Mouse (Mus musculus) thymus, adult 2 months (tissue): ENCODE results near the gene Trim29. TPM values are rescaled to one million over a fixed set of nuclear protein-coding genes. Genes with fewer than 3 reads are reported as not detected.
A peak's percentile ranks its signal among the peaks of the same experiment; 100 is the strongest.

ENCODE experiments used
- DNase-seq: peaks from one replicate; pipeline ENCODE4 v3.0.0; 2021
- H3K27ac ChIP-seq: fragments of 200-500 bp; 2 replicates; pipeline ENCODE4 v1.5.1; 2012; ENCODE audit warnings: low read length, control low read depth; ENCODE audit not compliant: control insufficient read depth, insufficient read depth
- H3K27me3 ChIP-seq: fragments of 200-500 bp; 2 replicates; pipeline ENCODE4 v1.6.1; 2012; ENCODE audit warnings: mild to moderate bottlenecking, low read length, moderate library complexity, mixed read lengths; ENCODE audit not compliant: control insufficient read depth, insufficient read depth
- H3K36me3 ChIP-seq: fragments of 200-500 bp; 2 replicates; pipeline ENCODE4 v1.6.1; 2012; ENCODE audit warnings: mild to moderate bottlenecking, low read length, moderate library complexity; ENCODE audit not compliant: control insufficient read depth, insufficient read depth
- H3K4me1 ChIP-seq: fragments of 200-500 bp; replicated peaks from 2 replicates; pipeline ENCODE4 v1.6.1; 2012; ENCODE audit warnings: low read length; ENCODE audit not compliant: control insufficient read depth, insufficient read depth
- H3K4me3 ChIP-seq: fragments of 200-500 bp; 2 replicates; pipeline ENCODE4 v1.5.1; 2012; ENCODE audit warnings: mild to moderate bottlenecking, low read length, control low read depth, moderate library complexity; ENCODE audit not compliant: control insufficient read depth, insufficient read depth
- CTCF ChIP-seq: fragments of 200-500 bp; IDR thresholded peaks from 2 replicates; pipeline ENCODE4 v1.5.1; 2012; ENCODE audit warnings: mild to moderate bottlenecking, control low read depth, low read length, moderate library complexity, borderline replicate concordance; ENCODE audit not compliant: control insufficient read depth, poor library complexity, insufficient read depth; ENCODE audit errors: extremely low read depth
- POLR2A ChIP-seq: fragments of 200-500 bp; IDR thresholded peaks from 2 replicates; pipeline ENCODE4 v1.6.1; 2012; ENCODE audit warnings: mild to moderate bottlenecking, low read length, control low read depth, moderate library complexity; ENCODE audit not compliant: control insufficient read depth, poor library complexity, insufficient read depth; ENCODE audit errors: extremely low read depth
- WGBS: fragments of 180-500 bp; shearing (Covaris S2); methylation state at CpG from one replicate; pipeline ENCODE4 v1.1.7; 2018; 5-methylcytosine and 5-hydroxymethylcytosine counted together
- polyA plus RNA-seq: library from polyadenylated mRNA; depleted of rRNA; stranded (reverse); fragments of >200 nt; gene quantifications from 2 replicates; pipeline ENCODE4 v1.2.3, GENCODE M21; 2012

Gene Trim29
- polyA plus RNA-seq, 1 experiment = 35.6 TPM

GRCm38 (mm10) chr9:43284284-43284683 is 26.4 kb upstream of the Trim29 start:
- no peak for TF ChIP-seq POLR2A
- peak; percentile 88 for TF ChIP-seq CTCF
- 19% methylated on average over 6 of the region's 6 CpGs for WGBS
- DNase-seq = peak; percentile 70
- Histone ChIP-seq H3K4me1 (no peaks in the 10 kb centered on the region), H3K27me3 (no peaks in the 10 kb centered on the region), H3K27ac (no peak overlapping the region), H3K4me3 (no peak overlapping the region), H3K36me3 (no peaks in the 10 kb centered on the region)

GRCm38 (mm10) chr9:43285281-43285680 is 25.4 kb upstream of the Trim29 start:
- TF ChIP-seq POLR2A = no peak
- TF ChIP-seq CTCF = no peak
- H3K27ac ChIP-seq = no peak overlapping the region
- 92% methylated on average over 4 of the region's 4 CpGs for whole genome bisulfite sequencing
- H3K36me3 ChIP-seq = no peaks in the 10 kb centered on the region
- no peaks in the 10 kb centered on the region for H3K27me3 ChIP-seq
- no peaks in the 10 kb centered on the region for H3K4me1 ChIP-seq
- no peak overlapping the region for H3K4me3 ChIP-seq
- no peak for DNase-seq

GRCm38 (mm10) chr9:43286870-43287269 is 23.8 kb upstream of the Trim29 start:
- no peaks in the 10 kb centered on the region for H3K4me1 ChIP-seq

GRCm38 (mm10) chr9:43293058-43293457 is 17.6 kb upstream of the Trim29 start:
- H3K4me1 ChIP-seq = no peaks in the 10 kb centered on the region
- H3K4me3 ChIP-seq = no peak overlapping the region
- H3K36me3 ChIP-seq = no peaks in the 10 kb centered on the region
- no peak overlapping the region for H3K27ac ChIP-seq
- DNase-seq = no peak
- no peaks in the 10 kb centered on the region for H3K27me3 ChIP-seq
- 93% methylated on average over 6 of the region's 6 CpGs for WGBS
- TF ChIP-seq CTCF (no peak), POLR2A (no peak)

More at GRCm38 (mm10) chr9:43286870-43287269, 23.8 kb upstream of the Trim29 start:
- Histone ChIP-seq H3K36me3 (no peaks in the 10 kb centered on the region), H3K27me3 (no peaks in the 10 kb centered on the region), H3K4me3 (no peak overlapping the region), H3K27ac (no peak overlapping the region)
- DNase-seq = peak; percentile 65
- TF ChIP-seq POLR2A (no peak), CTCF (peak; percentile 88)
- WGBS = 11% methylated on average over 20 of the region's 20 CpGs

- no peak for TF ChIP-seq POLR2A
- no peak for TF ChIP-seq CTCF
- Histone ChIP-seq H3K4me3 (no peak overlapping the region), H3K4me1 (no peaks in the 10 kb centered on the region), H3K27ac (no peak overlapping the region), H3K27me3 (no peaks in the 10 kb centered on the region), H3K36me3 (no peaks in the 10 kb centered on the region)
- DNase-seq = no peak
- 64% methylated on average over 10 of the region's 10 CpGs for WGBS
Observed at GRCm38 (mm10) chr9:43300394-43300793, 10.3 kb upstream of the Trim29 start.

- TF ChIP-seq POLR2A (no peak), CTCF (no peak)
- WGBS = 70% methylated on average over 4 of the region's 4 CpGs
- Histone ChIP-seq H3K27ac (no peak overlapping the region), H3K4me1 (no peaks in the 10 kb centered on the region), H3K27me3 (no peaks in the 10 kb centered on the region), H3K4me3 (no peak overlapping the region), H3K36me3 (no peaks in the 10 kb centered on the region)
- DNase-seq = no peak
Observed at GRCm38 (mm10) chr9:43302989-43303388, 7.7 kb upstream of the Trim29 start.

DNA sequence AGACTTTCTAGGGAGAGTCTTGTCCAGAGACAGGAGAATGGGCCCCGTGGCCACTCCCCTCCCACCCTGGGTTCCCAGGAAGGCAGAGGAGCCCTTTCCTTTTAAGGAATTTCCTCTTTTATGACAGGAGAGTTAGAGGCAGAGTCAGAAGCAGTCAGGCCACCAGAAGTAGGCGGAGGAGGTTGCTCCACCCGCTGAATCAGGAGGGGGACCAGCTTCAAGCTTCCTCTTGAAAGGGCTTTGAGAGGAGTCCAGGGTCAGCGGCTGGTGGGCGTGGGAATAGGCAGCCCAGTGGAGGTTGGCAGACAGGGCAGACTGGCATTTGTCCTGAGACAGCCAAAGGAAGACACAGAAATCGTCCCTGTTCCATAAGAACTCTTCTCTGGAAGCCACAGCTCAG is 4.8 kb upstream of the Trim29 start:
- Histone ChIP-seq H3K27ac (no peak overlapping the region), H3K27me3 (no peaks in the 10 kb centered on the region), H3K36me3 (no peaks in the 10 kb centered on the region), H3K4me1 (no peaks in the 10 kb centered on the region), H3K4me3 (no peak overlapping the region)
- no peak for DNase-seq
- no peak for TF ChIP-seq CTCF
- no peak for TF ChIP-seq POLR2A
- 13% methylated on average over 6 of the region's 6 CpGs for WGBS
